8 mouse cellular contexts compared by ENCODE assay signal in genomic region chr17:31011551-31012394, GRCm38 (mm10). TPM values are rescaled to one million over a fixed set of nuclear protein-coding genes. Genes with fewer than 3 reads are reported as not detected.
DNase-seq lines count a peak whose midpoint lies in the region; ATAC-seq and TF ChIP-seq lines count a peak whose summit lies in the region.

No protein-coding gene starts in this region.

- peak; percentile 98 for TF ChIP-seq CTCF in liver, postnatal 0 days (IDR thresholded peaks at IDR 0.05; ENCODE audit: low read depth)

- no peaks in the 10 kb centered on the region for H3K27me3 ChIP-seq in hindbrain, embryonic 11.5 days (ENCODE audit: control insufficient read depth, insufficient read depth, low read length)
- H3K27me3 ChIP-seq in liver, postnatal 0 days (ENCODE audit: insufficient read depth, low read length) = no peaks in the 10 kb centered on the region

- H3K9me3 ChIP-seq in hindbrain, embryonic 11.5 days (ENCODE audit: control insufficient read depth, low read length) = no peaks in the 10 kb centered on the region
- no peaks in the 10 kb centered on the region for H3K9me3 ChIP-seq in liver, postnatal 0 days (ENCODE audit: low read length)

- H3K4me2 ChIP-seq in hindbrain, embryonic 11.5 days (replicated peaks; ENCODE audit: low read depth, low read length) = no peak overlapping the region
- peak overlapping the region; percentile 33; the same call in 1 of the 2 replicates for H3K4me2 ChIP-seq in liver, postnatal 0 days (ENCODE audit: low read depth, low read length)

- WGBS in hindbrain, embryonic 11.5 days = 38% methylated on average over 9 of the region's 9 CpGs
- WGBS in liver, postnatal 0 days (ENCODE audit: insufficient replicate concordance) = 25% methylated on average over 9 of the region's 9 CpGs

- no peak for TF ChIP-seq EP300 in liver, postnatal 0 days (IDR thresholded peaks at IDR 0.05; ENCODE audit: low read depth)

- no peak overlapping the region for H3K27ac ChIP-seq in hindbrain, embryonic 11.5 days (ENCODE audit: low read depth, low read length)
- H3K27ac ChIP-seq in liver, postnatal 0 days (ENCODE audit: low read depth) = no peak overlapping the region

- H3K4me3 ChIP-seq in hindbrain, embryonic 11.5 days (ENCODE audit: low read depth, low read length) = no peak overlapping the region
- no peak overlapping the region for H3K4me3 ChIP-seq in liver, postnatal 0 days (ENCODE audit: low read depth, low read length)

- no peak overlapping the region for H3K9ac ChIP-seq in hindbrain, embryonic 11.5 days (ENCODE audit: low read depth, low read length)
- H3K9ac ChIP-seq in liver, postnatal 0 days (replicated peaks) = no peak overlapping the region

- DNase-seq in adrenal gland, adult (ENCODE audit: inconsistent age in 2 of 2, low spot score in 1 of 2) = peak; percentile 10 to 73
- no peak for DNase-seq in adrenal gland, postnatal 4 days (ENCODE audit: low spot score in 2 of 2)
- DNase-seq in urinary bladder, postnatal 14 days (ENCODE audit: low spot score) = peak; percentile 34
- no peak for DNase-seq in urinary bladder, adult 2 months (ENCODE audit: low spot score)
- peak; percentile 75 for DNase-seq in embryo, embryonic 11 days
- DNase-seq in hindbrain, embryonic 11.5 days (ENCODE audit: low spot score) = peak; percentile 85
- peak; percentile 79 for DNase-seq in liver, postnatal 0 days
- DNase-seq in retina, postnatal 1 day = peak; percentile 76

- no peaks in the 10 kb centered on the region for H3K36me3 ChIP-seq in hindbrain, embryonic 11.5 days (ENCODE audit: control insufficient read depth, insufficient read depth, low read length)
- H3K36me3 ChIP-seq in liver, postnatal 0 days (replicated peaks; ENCODE audit: insufficient read depth, low read length) = no peaks in the 10 kb centered on the region

- no peak for ATAC-seq in hindbrain, embryonic 11.5 days (ENCODE audit: low FRiP score)
- peak; percentile 25; the same call in 1 of the 2 replicates for ATAC-seq in liver, postnatal 0 days

- no peaks in the 10 kb centered on the region for H3K4me1 ChIP-seq in hindbrain, embryonic 11.5 days (replicated peaks; ENCODE audit: control insufficient read depth, insufficient read depth, low read length)
- H3K4me1 ChIP-seq in liver, postnatal 0 days (ENCODE audit: insufficient read depth) = no peaks in the 10 kb centered on the region

RNA-seq across cellular contexts. Expression of gene Abcg1, which starts 45.7 kb away (rescaled TPM):
- 10 to 100 TPM; 15.4 to 17.2 TPM for total RNA-seq in adrenal gland, postnatal 4 days (2021)
- polyA plus RNA-seq in urinary bladder, adult 2 months (2012; rRNA removed) = 7.4 and 9.9 TPM in 2 replicates
- 9.7 and 10.5 TPM in 2 replicates for polyA plus RNA-seq in hindbrain, embryonic 11.5 days (2014; fragmentation: Nextera tagmentation; extraction: Ambion mirVana)
- 8.9 and 9.4 TPM in 2 replicates for polyA plus RNA-seq in liver, postnatal 0 days (2015; fragmentation: Nextera tagmentation; extraction: Ambion mirVana)

RNA-seq across cellular contexts. Expression of gene Umodl1, which starts 57.3 kb away (rescaled TPM):
- under 1 TPM in 1 of 2 experiments, not detected in 1; 0.08 TPM for total RNA-seq in adrenal gland, postnatal 4 days (2021)
- not detected in 2 replicates for polyA plus RNA-seq in urinary bladder, adult 2 months (2012; rRNA removed)
- 0.07 TPM in 1 of 2 replicates, not detected in the other for polyA plus RNA-seq in hindbrain, embryonic 11.5 days (2014; fragmentation: Nextera tagmentation; extraction: Ambion mirVana)
- 0.05 and 0.17 TPM in 2 replicates for polyA plus RNA-seq in liver, postnatal 0 days (2015; fragmentation: Nextera tagmentation; extraction: Ambion mirVana)

Comparison
In these comparisons a context has a peak if more than half of its experiments do, and no peak if none do; other contexts are left out.
1. DNase-seq: peak in adrenal gland, adult (2 of 2), urinary bladder, postnatal 14 days (single experiment), embryo, embryonic 11 days (single experiment), hindbrain, embryonic 11.5 days (single experiment), liver, postnatal 0 days (single experiment) and retina, postnatal 1 day (single experiment); none in adrenal gland, postnatal 4 days (0 of 2) and urinary bladder, adult 2 months (single experiment).